Mouse (Mus musculus): Measurements from ENCODE around the gene Adgre5. TPM values are rescaled to one million over a fixed set of nuclear protein-coding genes. Genes with fewer than 3 reads are reported as not detected.
A peak's percentile ranks its signal among the peaks of the same experiment; 100 is the strongest.

Adgre5 gene
- total RNA-seq (2021): 10 to 100 TPM in 1 of 2 experiments, 1 to 10 TPM in 1; 8.8 to 10.5 TPM
- long read RNA-seq, partial matches to known transcripts: 2 of 5 reads
- long read RNA-seq, other reads (novel, unspliced or antisense): 1 of 5 reads

DNA sequence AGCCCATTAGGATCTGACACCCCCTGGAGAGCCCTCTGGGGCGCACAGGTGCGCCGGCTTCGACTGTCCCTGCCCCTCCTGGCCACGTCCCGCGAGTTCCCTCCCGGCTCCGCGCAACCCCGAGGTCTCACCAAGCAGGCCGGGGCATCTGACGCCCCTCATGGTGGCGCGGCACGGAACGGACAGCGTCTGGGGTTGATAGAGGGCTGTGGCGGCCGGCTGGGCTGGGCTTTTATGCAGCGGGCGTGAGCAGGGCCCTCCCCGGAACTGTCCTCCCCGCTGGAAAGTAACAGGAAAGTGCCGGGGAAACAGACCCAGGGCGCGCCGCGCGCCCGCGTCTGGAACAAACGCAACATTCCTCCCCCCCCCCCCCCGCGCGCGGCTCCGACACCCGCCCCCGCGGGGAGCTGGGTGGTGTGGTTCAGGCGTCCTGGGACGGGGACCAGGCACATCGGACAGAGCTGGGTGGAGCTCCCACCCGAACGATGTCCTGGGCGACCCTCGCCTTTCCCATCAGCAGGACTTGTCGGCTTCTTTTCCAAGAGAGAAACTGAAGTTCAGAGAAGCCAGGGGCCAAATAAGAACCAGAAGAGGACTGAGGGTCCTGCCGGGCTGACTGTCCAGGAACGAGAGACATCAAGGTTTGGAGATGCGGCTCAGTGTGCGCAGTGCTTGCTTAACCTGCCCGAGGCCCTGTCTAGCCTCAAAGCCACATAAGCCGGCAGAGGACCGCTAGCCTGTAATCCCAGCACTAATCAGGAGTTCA lies at the start of gene Adgre5:
TSS of gene Adgre5 (minus strand) at position 351 of the 766 bp plus-strand sequence.
- no peak for DNase-seq (ENCODE audit: low spot score in 2 of 2)

DNA sequence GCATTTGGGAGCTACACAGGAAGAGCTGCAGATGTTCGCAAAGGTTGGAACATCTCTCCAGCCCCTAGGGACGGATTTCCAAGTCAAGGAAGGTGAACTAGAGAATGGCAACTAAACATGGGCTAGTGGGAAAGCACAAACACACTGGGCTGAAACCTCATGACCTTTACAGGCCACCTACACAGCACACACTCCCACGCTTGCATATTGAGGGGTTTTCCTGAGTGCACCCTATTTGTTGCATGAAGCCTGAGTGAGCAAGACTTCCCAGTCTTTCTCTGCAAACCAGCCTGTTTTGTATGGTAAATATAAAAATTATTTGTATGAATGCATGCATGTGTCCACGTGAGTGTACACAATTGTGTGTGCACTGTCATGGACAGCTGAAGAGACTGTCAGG lies 48.7 kb upstream of the Adgre5 start:
- no peak for DNase-seq (ENCODE audit: low spot score in 2 of 2)

GRCm38 (mm10) chr8:83785046-83785445 lies 43.9 kb upstream of the Adgre5 start:
- DNase-seq (ENCODE audit: low spot score in 2 of 2): no peak

DNA sequence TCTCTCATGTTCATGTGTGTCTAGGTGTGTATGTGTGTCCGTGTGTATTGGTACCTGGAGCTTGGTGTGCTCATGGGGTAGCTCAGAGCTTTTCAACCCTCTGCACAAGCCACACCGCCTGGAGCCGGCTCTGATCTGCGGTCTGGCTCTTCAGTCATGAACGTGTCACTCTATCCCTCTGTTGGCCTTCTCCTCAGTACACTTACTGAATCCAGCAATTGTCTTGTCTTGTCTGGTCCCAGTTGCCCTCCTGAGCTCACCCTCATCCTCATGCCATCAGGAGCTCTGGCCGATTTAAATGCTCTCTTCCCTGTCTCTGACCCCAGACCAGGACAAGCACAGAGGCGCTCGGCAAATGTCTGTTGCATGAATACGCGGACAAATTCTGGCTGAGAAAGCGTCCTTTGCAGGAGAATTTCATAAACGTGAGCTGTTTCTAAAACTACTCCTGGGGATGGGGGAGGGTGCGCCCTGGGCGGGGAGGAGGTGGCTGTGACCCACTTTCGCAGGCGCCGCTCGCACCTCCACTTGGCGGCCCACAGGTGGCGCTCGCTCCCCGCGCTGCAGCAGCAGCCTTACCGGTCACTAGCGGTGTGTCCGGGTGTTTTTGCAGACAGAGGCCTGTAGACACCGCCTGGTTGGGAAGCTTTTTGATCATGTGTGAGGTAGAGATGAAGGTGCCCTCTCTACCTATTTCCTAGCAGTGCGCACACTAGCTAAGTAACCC lies 41.9 kb upstream of the Adgre5 start:
- peak; percentile 69 to 91 for DNase-seq (ENCODE audit: low spot score in 2 of 2)

DNA sequence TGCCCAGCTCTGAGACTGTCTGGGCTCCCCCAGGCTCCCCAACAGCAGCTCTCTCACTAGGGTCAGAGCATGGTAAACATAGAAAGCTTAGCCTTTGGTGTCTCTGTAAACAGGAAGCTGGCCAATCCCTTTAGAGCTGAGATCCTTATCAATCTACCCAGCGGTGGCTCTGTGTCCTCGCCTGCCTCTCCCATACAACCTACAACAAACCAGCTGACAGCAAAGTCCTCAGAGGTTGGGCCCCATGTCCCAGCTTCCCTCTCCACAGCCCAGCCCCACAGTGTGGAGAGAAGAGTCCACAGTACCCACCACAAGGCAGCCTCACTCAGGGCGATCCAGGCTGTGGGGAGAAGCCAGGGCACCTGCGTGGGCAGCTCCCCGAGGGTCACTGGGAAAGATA lies 38.5 kb upstream of the Adgre5 start:
- no peak for DNase-seq (ENCODE audit: low spot score in 2 of 2)

DNA sequence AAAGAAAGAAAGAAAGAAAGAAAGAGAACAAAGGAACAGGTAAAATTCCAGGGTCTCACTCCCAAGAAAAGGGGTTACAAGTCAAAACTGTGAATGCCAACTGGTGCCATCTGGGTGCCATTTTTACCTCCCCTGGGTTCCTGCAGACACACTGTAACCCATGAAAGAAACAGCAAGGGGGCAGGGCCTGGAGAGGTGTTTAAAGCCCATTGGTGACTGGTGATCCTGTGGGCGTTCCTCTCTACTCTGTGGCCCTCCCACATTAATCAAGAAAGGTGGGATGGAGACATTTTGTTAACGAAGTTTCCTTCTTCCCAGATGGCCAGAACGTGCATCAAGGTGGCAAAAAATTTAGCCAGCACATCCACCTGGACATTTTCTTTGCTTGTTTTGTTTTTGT lies 36.9 kb upstream of the Adgre5 start:
- DNase-seq (ENCODE audit: low spot score in 2 of 2): no peak

DNA sequence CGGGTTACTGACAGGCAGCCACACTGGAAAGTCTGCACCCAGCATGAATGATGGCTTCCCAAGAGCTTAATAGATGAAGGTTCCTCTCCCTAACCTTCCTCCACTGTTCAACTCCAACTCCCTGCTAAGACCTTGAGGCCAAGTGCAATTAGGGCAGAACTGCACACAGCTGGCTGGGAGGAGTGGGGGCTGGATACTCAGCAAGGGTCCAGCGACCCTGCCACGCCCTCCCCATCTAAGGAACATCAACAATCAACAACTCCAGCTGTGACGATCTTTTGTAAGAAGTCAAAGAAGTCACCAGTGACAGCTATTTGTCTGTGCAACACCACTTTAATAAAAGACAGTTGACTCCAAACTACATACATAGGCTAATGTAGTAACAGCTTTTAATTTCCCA lies 35.5 kb upstream of the Adgre5 start:
- DNase-seq (ENCODE audit: low spot score in 2 of 2): no peak

- DNase-seq (ENCODE audit: low spot score in 2 of 2): no peak
Measured at GRCm38 (mm10) chr8:83774221-83774620, 33.1 kb upstream of the Adgre5 start.

- no peak for DNase-seq (ENCODE audit: low spot score in 2 of 2)
Measured at GRCm38 (mm10) chr8:83773452-83773846, 32.3 kb upstream of the Adgre5 start.

DNA sequence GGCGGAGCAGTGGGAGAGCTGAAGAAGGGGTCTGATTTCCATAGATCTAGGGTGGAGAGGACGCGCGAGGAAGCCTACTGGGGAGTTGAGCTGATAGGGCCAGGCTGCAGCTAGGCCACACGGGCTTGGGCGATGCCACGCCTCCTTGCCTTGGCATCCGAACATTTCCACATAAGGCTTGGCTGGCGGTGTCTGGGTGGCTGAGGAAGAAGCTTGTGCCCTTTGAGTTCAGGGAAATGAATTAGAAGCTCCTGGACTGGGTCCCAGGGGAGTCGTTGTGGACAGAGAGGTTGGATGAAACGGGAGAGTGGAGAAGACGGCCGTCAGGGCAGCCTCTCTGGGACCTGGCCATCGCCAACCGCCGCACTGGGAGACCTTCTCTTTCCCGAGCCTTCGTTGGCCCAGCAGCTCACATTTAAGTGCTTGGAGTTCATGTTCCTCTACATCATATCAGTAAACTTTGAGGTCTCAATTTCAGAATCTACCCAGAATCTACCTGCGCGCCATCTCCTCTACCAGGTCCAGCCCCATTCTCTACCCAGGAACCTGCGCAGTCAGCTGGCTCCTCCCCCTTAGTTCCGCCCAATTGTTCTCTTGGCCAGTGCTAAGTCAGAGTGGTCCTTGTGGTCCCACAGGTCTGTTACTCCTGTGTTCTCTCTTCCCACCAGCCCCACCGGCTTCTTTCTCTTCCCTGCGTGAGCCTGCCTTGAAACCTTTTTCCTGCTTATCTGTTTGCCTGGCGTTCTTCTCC lies 31.8 kb upstream of the Adgre5 start:
- DNase-seq (ENCODE audit: low spot score in 2 of 2): peak in 1 of 2 experiments; percentile 13

- no peak for DNase-seq (ENCODE audit: low spot score in 2 of 2)
Measured at GRCm38 (mm10) chr8:83771791-83772190, 30.7 kb upstream of the Adgre5 start.

DNA sequence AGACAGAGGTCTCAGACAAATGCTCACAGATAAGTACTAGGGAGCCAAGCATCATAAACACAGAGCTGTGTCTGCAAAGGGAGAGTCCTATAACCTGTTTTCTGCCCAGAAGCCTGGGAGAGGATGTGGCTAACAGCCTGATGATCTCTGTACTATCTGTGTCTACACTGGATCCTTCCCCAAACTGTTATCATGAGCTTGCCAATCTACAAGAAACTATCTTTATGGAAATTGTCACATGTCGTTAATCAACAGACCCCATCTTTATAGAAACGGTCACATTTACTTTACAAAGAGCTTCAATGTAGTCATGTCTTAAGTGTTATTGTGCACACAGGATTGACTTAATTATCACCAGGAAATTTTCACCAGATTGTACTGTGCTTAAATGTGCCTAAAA lies 29.5 kb upstream of the Adgre5 start:
- no peak for DNase-seq (ENCODE audit: low spot score in 2 of 2)

DNA sequence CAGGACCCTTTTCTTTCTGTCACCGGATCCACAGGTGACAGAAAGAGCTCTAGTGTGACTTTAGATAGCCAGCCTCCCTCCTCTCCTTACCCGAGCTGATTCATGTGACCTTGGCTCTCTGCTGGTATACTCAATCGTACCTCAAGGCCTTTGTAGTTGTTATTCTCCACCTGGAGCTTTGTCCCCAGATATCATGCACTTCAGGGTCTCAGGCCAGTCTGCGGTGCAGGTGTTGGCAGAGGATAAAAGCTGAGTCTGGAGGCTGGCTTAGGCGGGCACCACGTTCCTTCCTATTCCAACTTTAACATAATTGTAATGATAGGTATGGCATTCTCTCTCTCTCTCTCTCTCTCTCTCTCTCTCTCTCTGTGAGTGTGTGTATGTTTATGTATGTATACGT lies 28.6 kb upstream of the Adgre5 start:
- no peak for DNase-seq (ENCODE audit: low spot score in 2 of 2)

DNA sequence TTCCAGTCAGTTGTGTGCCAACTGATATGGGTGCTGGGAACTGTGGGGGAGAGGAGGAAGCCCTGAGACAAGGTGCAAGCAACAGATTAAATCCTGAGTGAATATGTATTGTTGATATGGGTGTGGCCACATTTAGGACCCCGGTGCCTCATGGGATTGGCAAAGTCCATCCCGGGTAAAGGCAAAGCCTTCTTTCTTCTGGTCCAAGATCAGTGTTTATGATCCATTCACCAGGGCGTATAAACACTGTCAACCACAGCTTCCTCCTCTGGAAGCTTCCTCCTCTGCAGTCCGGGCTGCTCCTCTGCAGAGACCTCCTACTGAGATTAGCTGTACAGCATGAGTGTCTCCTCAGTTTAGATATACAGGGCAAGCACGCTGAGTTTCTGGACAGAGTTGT lies 27.4 kb upstream of the Adgre5 start:
- DNase-seq (ENCODE audit: low spot score in 2 of 2): no peak

DNA sequence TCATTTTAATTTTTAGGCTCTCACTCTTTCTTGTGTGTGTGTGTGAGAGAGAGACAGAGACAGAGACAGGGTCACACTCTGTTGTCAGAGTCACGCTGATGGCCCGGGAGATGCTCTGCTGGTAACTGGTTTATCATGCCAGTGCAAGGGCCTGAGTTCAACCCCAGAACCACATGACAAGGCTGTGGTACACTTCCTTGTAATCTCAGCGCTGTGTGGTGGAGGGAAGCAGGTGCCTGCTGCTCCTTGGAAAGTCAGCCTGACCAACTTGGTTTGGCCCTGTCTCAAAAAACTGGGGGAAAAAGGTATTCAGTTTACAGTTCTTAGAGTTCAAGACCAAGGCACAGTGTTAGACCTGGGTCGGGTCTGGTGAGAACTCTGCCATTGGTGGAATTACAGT lies 26.3 kb upstream of the Adgre5 start:
- no peak for DNase-seq (ENCODE audit: low spot score in 2 of 2)

DNA sequence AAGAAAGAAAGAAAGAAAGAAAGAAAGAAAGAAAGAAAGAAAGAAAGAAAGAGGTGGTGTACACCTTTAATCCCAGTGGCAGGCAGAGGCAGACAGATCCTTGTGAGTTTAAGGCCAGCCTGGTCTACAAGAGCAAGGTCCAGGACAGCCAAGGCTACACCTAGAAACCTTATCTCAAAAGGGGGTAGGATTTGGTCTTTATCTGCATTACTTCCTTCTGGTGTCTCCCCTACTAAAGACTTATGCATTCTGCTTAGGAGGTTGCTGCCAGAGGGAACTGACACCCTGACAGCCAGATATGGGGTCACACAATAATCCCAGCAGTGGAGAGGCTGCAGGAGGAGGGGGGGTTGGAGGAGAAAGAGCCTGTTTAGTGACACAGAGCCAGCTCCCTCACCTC lies 24.5 kb upstream of the Adgre5 start:
- DNase-seq (ENCODE audit: low spot score in 2 of 2): no peak

GRCm38 (mm10) chr8:83764717-83765116 lies 23.6 kb upstream of the Adgre5 start:
- DNase-seq (ENCODE audit: low spot score in 2 of 2): no peak

DNA sequence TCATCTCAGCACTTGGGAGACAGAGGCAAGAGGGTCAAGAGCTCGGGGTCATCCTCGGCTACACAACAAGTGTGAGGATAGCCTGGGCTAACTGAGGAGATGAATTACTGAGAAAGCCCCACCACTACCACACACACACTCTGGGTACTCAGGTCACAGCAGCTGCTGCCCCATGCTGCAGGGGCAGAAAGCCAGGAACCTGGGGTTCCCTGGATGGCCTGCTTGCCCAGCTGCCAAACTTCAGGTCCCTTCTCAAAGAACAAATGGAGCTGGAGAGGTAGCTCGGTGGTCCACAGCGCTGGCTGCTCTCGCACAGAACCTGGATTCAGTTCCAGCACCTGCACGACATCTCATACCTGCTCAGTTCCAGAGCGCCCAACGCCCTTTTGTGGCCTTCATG lies 23.0 kb upstream of the Adgre5 start:
- DNase-seq (ENCODE audit: low spot score in 2 of 2): no peak

DNA sequence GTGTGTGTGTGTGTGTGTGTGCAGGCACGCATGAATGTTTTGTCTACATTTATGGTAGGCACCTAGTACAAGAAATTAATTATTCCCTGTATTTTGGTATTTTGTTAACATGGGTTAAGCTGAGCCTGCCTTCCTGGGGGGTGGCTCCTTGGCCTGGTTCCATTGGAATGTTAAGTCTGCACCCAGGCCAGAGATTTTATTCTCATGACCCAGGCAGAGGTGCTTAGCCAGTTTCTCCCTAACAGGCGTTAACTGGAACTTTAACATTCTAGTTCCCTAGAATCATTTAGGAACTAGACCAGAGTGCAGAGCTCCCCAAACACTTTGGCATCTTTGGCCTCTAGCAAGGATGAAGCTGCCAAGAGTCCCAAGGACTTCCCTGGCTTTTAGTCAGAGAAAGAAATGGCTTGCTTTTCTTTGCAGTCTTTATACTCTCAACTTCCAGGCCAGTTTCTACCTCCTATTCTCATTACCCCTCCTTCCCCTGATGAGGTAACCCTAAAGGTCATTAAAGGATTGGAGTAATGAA lies 18.2 kb upstream of the Adgre5 start:
- DNase-seq (ENCODE audit: low spot score in 2 of 2): no peak

GRCm38 (mm10) chr8:83758298-83758697 lies 17.2 kb upstream of the Adgre5 start:
- DNase-seq (ENCODE audit: low spot score in 2 of 2): no peak

DNA sequence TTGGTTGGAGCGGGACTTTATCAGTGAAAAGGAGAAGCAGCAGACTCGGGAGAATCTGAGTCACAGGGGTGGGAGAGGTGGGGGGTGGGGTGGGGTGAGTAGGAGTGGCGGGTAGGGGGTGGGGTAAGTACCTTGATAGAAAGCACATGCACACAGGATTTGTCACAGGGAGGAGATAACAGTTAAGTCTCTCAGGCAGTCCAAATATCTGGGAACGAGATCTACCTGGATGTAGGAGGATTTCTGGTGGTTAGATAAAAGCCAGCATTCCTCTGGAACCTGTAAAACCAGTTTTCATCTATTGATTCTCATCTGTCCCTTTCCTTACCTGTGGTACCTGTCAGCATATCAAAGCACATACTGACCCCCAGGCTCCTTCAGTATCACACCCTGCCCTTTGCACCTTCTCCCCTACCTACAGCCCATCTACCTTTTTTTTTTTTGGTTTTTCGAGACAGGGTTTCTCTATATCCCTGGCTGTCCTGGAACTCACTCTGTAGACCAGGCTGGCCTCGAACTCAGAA lies 16.0 kb upstream of the Adgre5 start:
- no peak for DNase-seq (ENCODE audit: low spot score in 2 of 2)

Measured in layer of hippocampus, adult 18-20 months (tissue).